Mouse (Mus musculus) urinary bladder, postnatal 25 days (tissue): Measurements from ENCODE around the gene Tmigd1.

Experiments used
- DNase-seq: peaks from one replicate; pipeline ENCODE4 v3.0.0; 2022; ENCODE audit warnings: low spot score

Tmigd1 gene

DNA sequence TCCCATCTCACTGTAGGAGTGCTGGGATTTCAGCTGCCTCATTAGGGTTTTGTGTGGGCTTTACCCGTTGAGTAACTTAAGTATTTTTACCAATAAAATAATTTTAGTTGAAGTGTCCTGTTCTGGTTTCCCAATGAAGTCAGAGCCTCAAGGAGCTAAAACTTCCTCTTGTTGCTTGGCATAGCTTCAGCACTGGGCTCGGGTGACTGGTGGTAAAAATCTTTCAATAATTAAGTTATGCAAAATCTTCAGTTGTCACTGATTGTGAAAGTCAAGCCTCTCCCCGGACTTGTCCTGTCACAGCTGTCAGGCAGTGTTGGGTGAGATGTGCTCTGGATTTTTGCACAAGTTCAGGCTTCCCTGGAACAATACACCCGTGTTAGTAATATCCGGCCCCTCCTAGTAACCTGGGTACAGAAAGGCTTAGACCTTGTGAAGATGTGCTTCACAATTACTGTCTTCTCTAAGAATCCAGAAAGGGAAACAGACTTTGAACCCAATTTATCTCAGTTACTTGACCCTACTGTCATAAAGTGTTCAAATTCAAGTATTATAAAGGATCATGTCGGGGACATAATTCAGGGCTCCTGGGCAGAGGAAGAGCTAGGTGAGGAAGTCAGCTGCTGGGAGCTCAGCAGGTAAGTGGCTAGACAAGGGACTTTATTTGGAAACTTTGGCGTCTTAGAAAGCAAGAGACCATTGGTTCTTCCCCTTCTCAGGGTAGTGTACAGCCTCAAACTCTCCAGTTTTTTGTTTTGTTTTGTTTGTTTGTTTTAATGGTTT is at the start of gene Tmigd1:
Gene Tmigd1, plus strand, starts transcription at position 581 of the 783 bp plus-strand sequence.
- no peak for DNase-seq

DNA sequence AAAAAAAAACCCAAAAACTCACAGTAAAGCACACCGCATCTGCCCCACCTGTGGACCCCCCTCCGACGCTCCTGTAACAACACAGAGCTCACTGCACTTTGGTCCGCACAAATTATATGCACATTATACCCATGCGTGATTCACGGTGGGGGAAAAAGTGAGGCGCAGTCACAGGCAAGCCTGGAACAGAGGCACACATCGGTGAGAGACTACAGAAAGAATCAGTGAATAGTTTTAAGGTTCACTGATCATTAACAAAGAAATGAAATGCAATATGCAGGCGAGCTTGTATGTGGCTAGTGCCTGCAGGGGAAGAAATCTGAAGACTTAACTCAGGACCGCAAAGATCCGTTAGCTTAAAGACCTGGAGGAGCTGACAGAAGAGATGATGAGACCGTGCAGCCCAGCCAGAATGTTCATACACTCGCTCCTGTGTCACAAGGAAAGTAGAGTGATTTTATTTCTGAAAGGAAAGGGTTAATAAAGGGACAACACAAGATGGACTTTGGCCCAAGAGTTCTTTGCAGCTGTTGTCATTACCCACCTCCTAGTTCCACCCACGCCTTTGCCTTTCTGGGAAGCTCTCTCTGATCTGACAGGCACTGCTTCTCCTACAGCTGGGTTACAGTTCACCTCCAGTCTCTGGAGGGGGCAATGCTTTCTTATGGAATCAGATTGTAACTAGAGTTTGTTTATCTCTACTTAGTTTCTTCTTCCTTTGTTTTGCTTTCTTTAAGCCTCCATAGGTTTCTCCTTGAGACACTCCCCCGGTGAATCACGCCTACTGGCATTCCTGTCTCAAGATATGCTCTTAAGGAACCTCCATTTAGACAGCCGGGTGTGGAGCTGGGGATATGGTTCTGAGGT is 47.3 kb upstream of the Tmigd1 start:
- DNase-seq = no peak

DNA sequence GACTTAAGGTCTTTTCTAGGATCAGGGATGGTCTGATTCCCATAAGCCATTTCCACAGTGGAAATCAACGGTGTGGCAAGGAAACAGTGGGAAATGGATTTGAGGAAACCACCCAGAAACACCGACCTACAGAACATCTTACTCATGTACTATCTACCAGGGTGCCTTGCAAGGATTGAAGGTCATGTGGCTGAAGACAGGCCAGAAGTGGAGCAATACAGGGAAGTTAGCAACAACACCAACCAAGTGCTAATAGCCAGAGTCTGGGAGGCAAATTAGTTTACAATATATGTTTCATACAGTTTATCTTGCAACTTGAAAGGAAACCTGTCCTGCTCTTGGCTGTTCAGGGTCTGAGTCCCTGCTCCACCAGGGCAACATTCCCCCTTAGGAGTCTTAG is 45.4 kb upstream of the Tmigd1 start:
- DNase-seq = no peak

GRCm38 (mm10) chr11:76857111-76857510 is 44.8 kb upstream of the Tmigd1 start:
- no peak for DNase-seq

DNA sequence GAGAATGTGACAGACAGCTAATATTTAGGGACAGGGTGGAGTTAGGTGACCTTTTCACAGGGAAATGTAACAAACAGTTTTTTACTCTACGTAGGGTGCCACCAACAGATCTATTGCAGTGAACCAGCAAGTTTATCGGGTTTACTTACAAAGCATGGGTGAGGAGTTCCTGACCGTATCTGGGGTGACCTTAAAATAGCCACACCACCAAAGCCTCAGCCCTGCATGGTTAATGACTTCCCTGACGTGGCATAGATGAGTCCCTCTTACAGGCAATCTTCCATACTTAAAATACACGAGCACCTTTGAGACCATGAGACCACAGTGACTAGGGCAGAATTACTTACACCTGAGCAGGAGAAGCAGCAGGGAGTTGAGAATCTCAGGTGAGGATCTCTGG is 43.2 kb upstream of the Tmigd1 start:
- no peak for DNase-seq

DNA sequence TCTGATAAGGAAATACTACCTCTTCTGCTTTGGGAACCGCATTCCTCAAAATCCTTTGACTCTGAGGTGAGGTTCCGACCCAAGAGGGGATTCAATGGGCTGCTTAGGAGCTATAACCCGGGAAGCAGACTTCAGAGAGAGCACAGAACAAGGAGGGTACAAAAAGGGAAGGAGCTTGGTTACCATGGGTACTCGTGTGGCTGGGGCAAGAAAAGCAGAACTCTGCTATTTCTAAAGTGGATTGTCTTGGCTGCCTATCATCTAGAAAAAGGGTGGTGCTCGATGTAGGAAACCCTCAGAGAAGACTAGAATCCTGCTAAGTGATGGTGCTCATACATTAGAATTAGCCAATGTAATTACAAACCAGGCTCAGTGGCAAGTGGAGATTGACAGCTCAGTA is 42.7 kb upstream of the Tmigd1 start:
- no peak for DNase-seq

- no peak for DNase-seq
These were observed 40.8 kb upstream of the Tmigd1 start for GRCm38 (mm10) chr11:76861185-76861584.

DNA sequence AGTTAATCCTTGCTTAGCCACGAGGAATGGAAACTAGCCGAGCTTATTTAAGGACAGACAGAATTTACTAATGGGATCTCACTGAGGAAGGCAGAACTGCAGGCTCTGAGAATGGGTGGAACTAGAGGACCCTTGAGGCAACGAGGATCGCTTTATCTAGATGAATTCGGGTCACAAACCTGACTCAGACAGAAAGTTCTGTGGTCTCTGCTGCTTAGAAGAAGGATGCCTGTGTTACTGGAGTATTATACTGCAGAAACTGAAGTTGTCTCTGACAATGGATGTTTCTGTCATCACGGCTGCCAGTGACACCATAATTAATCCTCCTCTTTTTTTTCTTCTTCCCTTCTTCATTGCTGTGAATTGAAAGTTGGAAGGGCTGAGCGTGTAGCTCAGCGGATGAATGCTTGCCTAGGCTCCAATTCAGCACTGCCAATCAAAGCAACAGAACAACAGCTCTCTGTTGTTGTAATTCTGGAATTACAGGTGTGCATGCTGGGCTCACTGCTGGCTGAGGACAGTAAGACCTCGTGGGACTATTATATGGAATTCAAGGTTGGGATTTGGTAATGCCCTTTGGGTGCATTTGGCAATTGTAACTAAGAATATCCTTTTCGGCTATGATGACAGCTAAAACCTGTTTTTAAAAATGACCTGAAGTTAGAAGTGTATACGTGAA is 29.3 kb upstream of the Tmigd1 start:
- DNase-seq = no peak

DNA sequence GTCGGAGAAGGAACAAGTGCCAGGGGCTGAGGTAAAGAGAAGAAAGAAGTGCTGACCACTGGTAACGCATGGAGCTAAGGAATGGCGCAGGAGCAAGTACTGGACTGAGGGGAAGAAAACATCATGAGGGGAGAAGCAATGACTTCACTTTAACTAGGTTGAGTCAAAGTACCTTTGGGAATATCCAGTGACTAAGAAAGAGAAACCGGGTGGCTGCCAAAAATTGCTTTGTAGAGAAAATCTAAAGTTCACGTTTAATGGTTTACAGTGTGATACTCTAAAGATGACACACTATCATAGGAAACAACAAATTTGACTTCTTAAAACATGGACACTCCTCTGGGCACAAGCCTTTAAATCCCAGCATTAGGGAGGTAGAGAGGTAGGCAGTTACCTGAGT is 28.1 kb upstream of the Tmigd1 start:
- no peak for DNase-seq

GRCm38 (mm10) chr11:76874766-76875165 is 27.2 kb upstream of the Tmigd1 start:
- DNase-seq = no peak

DNA sequence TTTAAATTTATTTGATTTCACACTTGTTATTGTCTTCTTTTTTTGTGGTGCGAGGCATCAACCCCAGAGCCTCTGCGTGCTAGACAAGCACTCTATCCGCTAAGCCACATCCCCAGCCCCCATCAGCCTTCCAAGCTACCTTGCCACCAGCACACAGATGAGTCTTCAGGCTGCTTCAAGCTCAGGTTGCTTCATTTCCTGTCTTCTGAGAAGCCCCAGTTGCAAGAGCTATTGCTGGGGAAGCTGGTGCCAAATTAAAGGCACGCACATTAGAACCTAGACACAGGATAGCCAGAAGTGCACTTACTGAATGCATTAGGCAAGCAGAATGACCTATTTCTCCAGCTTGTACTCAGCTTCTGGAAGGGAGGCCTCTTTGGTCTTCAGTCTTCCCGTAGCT is 22.1 kb upstream of the Tmigd1 start:
- DNase-seq = no peak

GRCm38 (mm10) chr11:76884451-76884850 is 17.5 kb upstream of the Tmigd1 start:
- no peak for DNase-seq

GRCm38 (mm10) chr11:76889339-76890164 is 12.4 kb upstream of the Tmigd1 start:
- DNase-seq = no peak

GRCm38 (mm10) chr11:76891171-76891570 is 10.8 kb upstream of the Tmigd1 start:
- DNase-seq = no peak

DNA sequence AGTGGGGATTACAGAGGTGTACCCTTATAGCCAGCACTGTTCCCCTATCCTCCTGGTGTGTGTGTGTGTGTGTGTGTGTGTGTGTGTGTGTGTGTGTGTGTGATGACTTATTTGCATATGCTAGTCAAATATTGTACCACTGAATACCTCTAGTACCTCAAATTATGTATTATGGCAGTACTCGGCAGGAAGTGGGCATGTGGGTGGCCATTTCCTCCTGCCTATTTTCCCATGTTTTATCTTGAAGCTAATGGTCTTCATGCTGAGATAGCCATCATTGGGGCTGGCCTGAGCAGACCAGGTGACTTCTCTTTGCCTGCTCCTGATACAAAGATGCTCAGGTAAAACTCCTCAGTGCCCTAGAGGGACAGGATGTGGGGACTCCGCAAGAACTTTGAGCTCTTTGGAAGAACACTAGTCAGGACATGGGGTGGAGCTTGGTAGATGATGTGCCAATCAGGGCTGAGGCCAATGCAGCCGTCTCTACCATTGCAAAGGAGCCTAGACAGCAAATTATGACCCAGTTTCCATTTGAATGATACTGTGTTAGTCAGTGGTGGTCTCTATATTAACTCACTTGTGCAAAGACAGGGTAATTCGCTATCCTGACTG is 10.1 kb upstream of the Tmigd1 start:
- no peak for DNase-seq

- no peak for DNase-seq
These were observed 9.0 kb upstream of the Tmigd1 start for GRCm38 (mm10) chr11:76892972-76893371.

DNA sequence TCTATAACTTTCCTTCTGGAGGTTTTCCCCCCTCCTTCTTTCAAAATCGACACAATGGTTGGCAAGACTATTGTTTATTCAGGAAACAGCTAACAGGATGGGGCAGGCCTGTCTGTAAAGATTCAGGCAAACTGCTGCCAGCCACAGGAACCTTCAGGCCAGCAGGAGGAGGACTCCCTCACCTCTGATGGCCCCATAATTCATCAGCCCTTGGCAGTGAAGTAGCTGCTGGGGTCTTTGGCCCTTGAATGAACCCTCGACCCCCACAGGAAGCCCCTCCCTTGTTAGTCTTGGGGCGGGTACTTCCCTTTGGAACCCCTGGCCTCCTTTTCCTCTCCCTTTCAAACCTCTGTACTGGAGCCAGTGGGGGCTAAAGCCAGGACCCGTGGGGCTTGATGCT is 8.4 kb upstream of the Tmigd1 start:
- DNase-seq = no peak

DNA sequence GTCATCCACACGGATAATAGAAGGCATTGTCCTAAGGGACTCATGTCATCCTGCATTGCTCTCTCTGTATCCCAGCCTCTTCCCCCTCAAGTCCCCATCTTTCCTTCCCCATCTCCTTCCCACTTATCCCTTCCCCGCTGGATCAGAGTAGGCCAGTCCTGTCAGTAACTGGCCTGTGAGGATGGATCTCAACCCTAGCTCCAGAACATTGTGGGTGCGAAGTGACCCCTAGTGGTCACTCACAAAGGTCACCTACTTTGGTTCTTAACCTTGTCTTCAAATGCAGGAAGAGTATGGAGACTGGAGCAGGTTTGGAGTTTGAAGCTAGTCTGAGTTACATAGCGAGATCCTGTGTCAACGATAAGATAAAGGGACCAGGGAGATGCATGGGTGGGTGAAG is 7.7 kb upstream of the Tmigd1 start:
- DNase-seq = no peak

GRCm38 (mm10) chr11:76896360-76896759 is 5.6 kb upstream of the Tmigd1 start:
- no peak for DNase-seq

DNA sequence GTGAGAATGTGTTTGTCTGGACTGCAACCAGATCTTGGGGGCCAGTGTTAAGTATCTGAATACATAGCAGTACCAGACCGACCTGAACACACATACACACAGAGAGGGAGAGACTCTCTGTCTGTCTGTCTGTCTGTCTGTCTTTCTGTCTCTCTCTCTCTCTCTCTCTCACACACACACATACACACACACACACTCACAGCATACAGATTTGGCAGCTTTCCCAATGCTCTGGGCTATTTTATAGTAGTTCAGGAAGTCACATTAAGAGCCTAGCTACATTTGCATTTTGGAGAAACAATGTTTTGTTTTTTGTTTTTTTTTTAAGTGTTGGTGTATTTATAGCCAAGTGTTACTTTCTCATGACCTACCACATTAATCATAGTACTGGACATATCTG is 4.8 kb upstream of the Tmigd1 start:
- no peak for DNase-seq

DNA sequence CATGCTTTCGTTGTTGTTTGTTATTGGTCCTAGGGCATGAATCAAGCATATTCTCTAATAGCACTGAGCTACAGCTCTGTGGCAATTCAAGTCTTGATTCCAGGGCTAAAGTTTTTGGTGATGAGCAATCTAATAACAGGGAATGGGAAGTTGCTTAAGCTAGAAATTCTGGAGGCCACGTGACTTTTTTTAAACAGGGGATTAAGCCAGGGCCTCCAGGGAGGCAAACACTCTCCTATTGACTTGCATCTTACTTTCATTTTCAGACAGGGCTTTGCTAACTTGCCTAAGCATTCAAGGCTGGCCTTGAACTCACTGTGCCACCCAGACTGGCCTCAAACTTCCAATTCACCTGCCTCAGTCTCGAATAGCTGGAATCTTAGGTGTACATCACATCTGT is 4.1 kb upstream of the Tmigd1 start:
- no peak for DNase-seq
